Mouse (Mus musculus) midbrain, embryonic 14.5 days (tissue): Measurements from ENCODE around the gene Duxbl1. TPM values are rescaled to one million over a fixed set of nuclear protein-coding genes. Genes with fewer than 3 reads are reported as not detected.
"Not testable (repeated sequence)": the region's sequence is repeated elsewhere in the genome, so short reads cannot be mapped to it uniquely, and the experiment has no call there.

ENCODE experiments used
- ATAC-seq: fragments of 200-750 bp; cut with Nextera tagmentation; 2 replicates; pipeline ENCODE4 v1.8.0; 2017; ENCODE audit warnings: moderate number of reproducible peaks, moderate library complexity; ENCODE audit not compliant: low FRiP score, low TSS enrichment
- DNase-seq: peaks from one replicate; pipeline ENCODE4 v3.0.0-alpha.2; 2015
- H3K27ac ChIP-seq: fragments of 300-500 bp; sonication (generic); replicated peaks from 2 replicates; pipeline ENCODE4 v1.5.1; 2014; ENCODE audit warnings: mild to moderate bottlenecking, low read depth, low read length, moderate library complexity
- H3K27me3 ChIP-seq: fragments of 300-500 bp; sonication (generic); 2 replicates; pipeline ENCODE4 v1.6.1; 2014; ENCODE audit warnings: low read length, control low read depth, mixed read lengths; ENCODE audit not compliant: control insufficient read depth, insufficient read depth
- H3K36me3 ChIP-seq: fragments of 300-500 bp; sonication (generic); 2 replicates; pipeline ENCODE4 v1.6.1; 2014; ENCODE audit warnings: low read length, control low read depth; ENCODE audit not compliant: control insufficient read depth, insufficient read depth
- H3K4me1 ChIP-seq: fragments of 300-500 bp; sonication (generic); 2 replicates; pipeline ENCODE4 v1.6.1; 2014; ENCODE audit warnings: mild to moderate bottlenecking, antibody characterized with exemption, low read length, control low read depth; ENCODE audit not compliant: control insufficient read depth, insufficient read depth
- H3K4me2 ChIP-seq: fragments of 300-500 bp; sonication (generic); 2 replicates; pipeline ENCODE4 v1.6.1; 2014; ENCODE audit warnings: mild to moderate bottlenecking, low read length, moderate library complexity
- H3K4me3 ChIP-seq: fragments of 300-500 bp; sonication (generic); replicated peaks from 2 replicates; pipeline ENCODE4 v1.5.1; 2014; ENCODE audit warnings: low read depth, low read length
- H3K9ac ChIP-seq: fragments of 300-500 bp; sonication (generic); replicated peaks from 2 replicates; pipeline ENCODE4 v1.6.1; 2014; ENCODE audit warnings: mild to moderate bottlenecking, low read length, moderate library complexity
- H3K9me3 ChIP-seq: fragments of 300-500 bp; sonication (generic); 2 replicates; pipeline ENCODE4 v1.6.1; 2016; ENCODE audit warnings: low read length, control low read depth, mixed read lengths; ENCODE audit not compliant: control insufficient read depth
- WGBS: fragments of 180-500 bp; shearing (Covaris S2); extraction: QIAGEN DNeasy Blood & Tissue Kit; methylation state at CpG from one replicate; pipeline ENCODE4 v1.1.7; 2014; 5-methylcytosine and 5-hydroxymethylcytosine counted together
- polyA plus RNA-seq: library from polyadenylated mRNA; unstranded; fragments of >200 nt; fragmentation: Nextera tagmentation; extraction: Ambion mirVana; gene quantifications from 2 replicates; pipeline ENCODE4 v1.2.1, GENCODE M21; 2014

Gene Duxbl1
- polyA plus RNA-seq = 2.0 and 3.0 TPM in 2 replicates

GRCm38 (mm10) chr14:25978371-25979241 lies at the start of gene Duxbl1:
TSS of gene Duxbl1 (plus strand) at chr14:25978577.
- H3K27me3 ChIP-seq, H3K4me1 ChIP-seq, H3K4me3 ChIP-seq, H3K9me3 ChIP-seq, DNase-seq, H3K36me3 ChIP-seq: not testable (repeated sequence)
- WGBS = no CpG with 5 or more reads among the region's 25 CpGs
- Histone ChIP-seq H3K9ac (0 out of 2 replicates have a peak within 1 kb of the TSS, but pooled peaks have one; percentile 34), H3K27ac (peak within 1 kb of the TSS; percentile 88), H3K4me2 (peak within 1 kb of the TSS; percentile 40)
- ATAC-seq = peak; percentile 91

GRCm38 (mm10) chr14:25936867-25937630 lies 41.3 kb upstream of the Duxbl1 start:
- H3K4me3 ChIP-seq, H3K9me3 ChIP-seq, H3K36me3 ChIP-seq, H3K9ac ChIP-seq, ATAC-seq, DNase-seq, H3K27ac ChIP-seq, H3K27me3 ChIP-seq, H3K4me1 ChIP-seq, H3K4me2 ChIP-seq: not testable (repeated sequence)
- no CpG with 5 or more reads among the region's 5 CpGs for WGBS

- H3K36me3 ChIP-seq, H3K9ac ChIP-seq, H3K27me3 ChIP-seq, H3K9me3 ChIP-seq, H3K4me3 ChIP-seq, ATAC-seq, H3K27ac ChIP-seq, H3K4me2 ChIP-seq, H3K4me1 ChIP-seq, DNase-seq: not testable (repeated sequence)
- WGBS = no CpG with 5 or more reads among the region's 8 CpGs
Measured at GRCm38 (mm10) chr14:25938004-25938403, 40.4 kb upstream of the Duxbl1 start, which contains the start of gene Cphx1. TSS of gene Cphx1 (plus strand) at chr14:25938304.

GRCm38 (mm10) chr14:25957861-25958260 lies 20.5 kb upstream of the Duxbl1 start:
- WGBS = no CpG with 5 or more reads among the region's 3 CpGs
- H3K9me3 ChIP-seq, H3K27ac ChIP-seq, H3K4me1 ChIP-seq, H3K4me2 ChIP-seq, DNase-seq, H3K27me3 ChIP-seq, H3K36me3 ChIP-seq, H3K4me3 ChIP-seq, H3K9ac ChIP-seq, ATAC-seq: not testable (repeated sequence)

- 0% methylated on average over 6 of the region's 13 CpGs for WGBS
- not testable (repeated sequence) for H3K27me3 ChIP-seq, H3K4me3 ChIP-seq, H3K4me1 ChIP-seq, H3K9me3 ChIP-seq, H3K36me3 ChIP-seq, DNase-seq
- Histone ChIP-seq H3K27ac (peak overlapping the region; percentile 88), H3K4me2 (peak overlapping the region; percentile 40), H3K9ac (0 out of 2 replicates have a peak overlapping the region, but pooled peaks have one; percentile 34)
- peak; percentile 55; the same call in 1 of the 2 replicates for ATAC-seq
Measured at GRCm38 (mm10) chr14:25979242-25979941, 1.0 kb downstream of the Duxbl1 start.

GRCm38 (mm10) chr14:25981880-25982279 lies 3.5 kb downstream of the Duxbl1 start:
- peak; percentile 0 for DNase-seq
- WGBS = 92% methylated on average over 6 of the region's 9 CpGs
- not testable (repeated sequence) for H3K4me1 ChIP-seq, H3K27me3 ChIP-seq, H3K36me3 ChIP-seq, H3K4me3 ChIP-seq, H3K9ac ChIP-seq, ATAC-seq, H3K9me3 ChIP-seq, H3K4me2 ChIP-seq, H3K27ac ChIP-seq

GRCm38 (mm10) chr14:26007462-26007861 lies 29.1 kb downstream of the Duxbl1 start:
- H3K4me2 ChIP-seq, H3K36me3 ChIP-seq, H3K4me3 ChIP-seq, H3K4me1 ChIP-seq, H3K9ac ChIP-seq, H3K27me3 ChIP-seq, H3K27ac ChIP-seq, ATAC-seq, H3K9me3 ChIP-seq, DNase-seq: not testable (repeated sequence)
- no CpG with 5 or more reads among the region's 2 CpGs for WGBS

GRCm38 (mm10) chr14:26016414-26016813 lies 38.0 kb downstream of the Duxbl1 start:
- H3K36me3 ChIP-seq, H3K9ac ChIP-seq, DNase-seq, ATAC-seq, H3K27ac ChIP-seq, H3K9me3 ChIP-seq, H3K4me1 ChIP-seq, H3K4me2 ChIP-seq, H3K4me3 ChIP-seq, H3K27me3 ChIP-seq: not testable (repeated sequence)
- WGBS = no CpG with 5 or more reads among the region's 7 CpGs
